Mouse (Mus musculus): ENCODE data around the gene Serpina1b. TPM values are rescaled to one million over a fixed set of nuclear protein-coding genes. Genes with fewer than 3 reads are reported as not detected.
A peak's percentile ranks its signal among the peaks of the same experiment; 100 is the strongest.
"Not testable (repeated sequence)": the region's sequence is repeated elsewhere in the genome, so short reads cannot be mapped to it uniquely, and the experiment has no call there.

Serpina1b gene
- 0.24 and 60.8 TPM in 2 replicates for total RNA-seq (2021)
- long read RNA-seq, transcript Serpina1b-201 (5 exons, 1,394 nt), result major isoform, 3,438 of 3,998 reads
- long read RNA-seq, partial matches to known transcripts, result 486 of 3,998 reads
- long read RNA-seq, other reads (novel, unspliced or antisense), result 73 of 3,998 reads

DNA sequence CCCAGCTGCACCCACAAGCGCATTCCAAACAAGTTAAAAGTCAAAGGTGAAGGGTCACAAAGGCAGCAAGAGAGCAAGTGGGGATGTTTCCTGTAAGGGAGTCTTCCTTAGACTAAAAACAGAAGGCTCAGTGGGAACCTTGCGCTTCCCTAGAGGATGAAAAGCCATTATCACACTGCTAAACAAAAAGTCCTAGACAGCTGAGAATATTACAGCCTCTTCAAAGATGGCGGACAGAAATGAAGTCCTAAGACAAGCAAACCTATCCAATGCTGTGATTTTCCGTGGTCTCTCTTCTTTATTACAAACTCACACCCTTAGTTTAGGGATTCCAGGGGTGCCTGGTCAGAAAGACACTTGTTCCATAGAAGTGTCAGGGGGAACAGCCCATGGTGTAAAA, at the start of gene Serpina1b:
TSS of gene Serpina1b (minus strand) at position 101 of the 400 bp plus-strand sequence.
- not testable (repeated sequence) for DNase-seq

DNA sequence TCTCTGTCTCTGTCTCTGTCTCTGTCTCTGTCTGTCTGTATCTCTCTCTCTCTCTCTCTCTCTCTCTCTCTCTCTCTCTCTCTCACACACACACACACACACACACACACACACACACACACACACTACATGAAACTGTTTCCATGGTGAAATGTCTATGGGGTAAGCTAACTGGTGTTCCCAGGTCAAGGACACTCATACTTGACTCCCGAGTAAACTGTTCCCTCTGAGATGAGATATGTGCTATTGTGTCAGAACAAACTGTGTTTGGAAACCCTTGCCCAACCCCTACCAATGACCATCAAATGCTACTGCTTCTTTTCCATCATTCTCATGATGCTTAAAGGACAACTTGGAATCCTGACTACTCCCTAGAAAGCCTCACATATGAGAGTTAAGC, 36.7 kb upstream of the Serpina1b start:
- DNase-seq, result not testable (repeated sequence)

DNA sequence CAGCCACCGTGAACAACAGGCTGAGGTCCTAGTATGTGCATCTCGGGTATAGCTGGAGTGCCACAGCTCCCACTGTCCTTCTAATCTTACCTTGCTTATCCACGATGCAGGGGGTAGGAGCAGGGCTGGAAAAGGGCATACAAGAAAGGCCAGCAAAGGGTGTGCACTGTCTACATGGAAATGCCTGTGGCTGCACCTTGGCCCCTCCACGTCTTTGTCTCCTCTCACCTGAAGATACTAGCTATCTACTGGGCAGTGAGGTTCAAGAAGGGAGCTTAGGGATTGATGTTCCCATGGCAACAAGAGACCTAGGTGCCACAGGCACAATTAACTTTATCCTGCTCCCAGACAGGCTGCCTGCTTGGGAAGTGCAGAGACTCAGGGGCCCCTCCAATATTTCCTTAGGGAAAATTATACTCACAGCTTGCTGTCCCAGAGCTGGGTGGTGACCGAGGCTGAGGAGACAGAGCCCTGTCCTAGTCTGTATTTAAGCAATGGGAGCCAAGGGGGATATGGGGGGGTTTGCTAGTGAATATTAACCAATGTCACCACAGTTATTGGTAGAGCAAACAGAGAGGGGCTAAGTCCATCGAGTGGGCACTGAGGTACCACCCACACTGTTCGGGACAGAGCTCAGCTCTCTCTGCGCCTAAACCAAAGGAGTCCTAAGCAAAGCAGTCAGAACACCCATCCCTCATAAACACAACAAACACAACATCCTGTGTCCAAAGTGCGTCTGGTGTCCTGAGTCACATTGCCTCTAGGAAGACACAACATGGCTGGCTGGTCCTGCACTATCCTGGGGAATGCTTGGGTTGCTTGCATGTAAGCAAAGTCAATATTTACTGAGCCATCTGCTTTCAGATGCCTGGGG, 33.2 kb upstream of the Serpina1b start, which contains the start of gene Serpina1a:
TSS of gene Serpina1a (minus strand) at position 462 of the 874 bp plus-strand sequence.
- DNase-seq, result not testable (repeated sequence)

DNA sequence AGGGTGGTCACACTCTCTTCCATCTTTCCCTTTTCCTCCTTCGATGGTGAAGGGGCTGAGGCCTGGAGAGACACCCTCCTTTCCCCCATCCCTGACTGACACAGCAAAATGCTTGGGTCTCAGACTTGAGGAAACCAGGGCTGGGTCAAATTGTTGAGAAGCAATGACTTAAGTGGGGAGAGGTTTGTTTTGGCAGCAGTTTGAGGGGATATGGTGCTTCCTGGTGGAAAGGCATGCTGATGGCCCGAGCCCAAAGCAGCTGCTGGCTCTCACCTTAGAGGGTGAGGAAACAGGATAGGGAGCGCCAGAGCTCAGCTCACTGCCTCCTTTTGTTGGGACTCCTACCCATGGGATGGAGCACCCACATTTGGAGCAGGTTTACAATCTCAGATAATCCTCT, 30.8 kb upstream of the Serpina1b start:
- no peak for DNase-seq

DNA sequence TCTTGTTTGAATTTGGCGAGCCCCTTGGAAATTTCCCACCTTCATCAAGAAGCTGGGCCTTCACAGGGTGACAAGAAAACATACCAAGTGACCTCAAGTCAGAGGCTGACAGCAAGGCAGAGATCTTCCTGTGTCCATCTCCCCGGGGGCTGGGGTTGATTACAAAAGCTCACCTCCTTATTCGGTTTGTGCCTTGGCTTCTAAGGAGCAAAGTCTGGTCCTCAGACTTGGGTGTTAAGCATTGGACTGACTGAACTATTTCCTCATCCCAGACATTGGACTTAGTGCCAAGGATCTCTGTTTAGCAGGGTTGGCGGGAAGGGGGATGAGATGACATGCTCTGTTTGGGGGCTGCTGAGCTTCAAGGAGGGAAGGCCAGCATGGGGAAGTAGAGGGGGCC, 30.4 kb upstream of the Serpina1b start:
- DNase-seq, result not testable (repeated sequence)

DNA sequence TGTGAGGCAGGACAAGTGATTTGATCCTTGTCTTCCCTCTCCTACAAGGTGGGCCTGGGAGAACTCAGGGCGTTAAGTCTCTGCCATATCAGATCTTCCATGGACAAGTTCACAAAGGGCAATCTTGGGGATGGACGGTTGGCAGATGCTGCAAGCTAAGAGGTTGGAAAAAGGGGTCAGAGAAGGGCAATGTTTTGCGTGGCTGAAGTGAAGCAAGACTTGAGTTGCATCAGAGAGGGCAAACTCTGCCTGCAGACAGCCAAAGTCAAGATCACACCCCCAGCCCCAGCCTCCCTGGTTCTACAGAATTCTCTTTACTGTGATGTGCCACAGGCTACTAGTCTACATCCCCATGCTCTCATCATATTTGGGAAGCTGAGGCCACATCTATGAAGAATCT, 29.4 kb upstream of the Serpina1b start:
- not testable (repeated sequence) for DNase-seq

DNA sequence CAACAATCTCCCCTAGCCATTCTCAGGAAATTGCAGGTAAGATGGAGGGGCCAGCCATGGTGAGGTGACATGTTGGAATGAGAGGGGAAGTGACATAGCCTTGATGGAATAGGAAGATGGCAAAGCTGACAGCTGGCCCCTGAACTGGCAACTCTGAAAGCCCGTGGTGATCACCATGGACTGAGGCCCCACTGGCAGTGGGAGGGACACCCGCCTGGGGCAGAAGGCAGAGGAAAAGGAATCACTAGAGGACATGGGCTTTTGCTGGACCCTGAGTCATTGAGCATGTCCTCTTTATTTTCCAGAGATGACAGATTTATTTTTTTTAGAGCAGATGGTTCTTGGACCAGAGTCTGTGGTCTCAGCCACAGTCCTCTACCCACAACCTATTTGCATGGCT, 22.9 kb upstream of the Serpina1b start:
- not testable (repeated sequence) for DNase-seq

DNA sequence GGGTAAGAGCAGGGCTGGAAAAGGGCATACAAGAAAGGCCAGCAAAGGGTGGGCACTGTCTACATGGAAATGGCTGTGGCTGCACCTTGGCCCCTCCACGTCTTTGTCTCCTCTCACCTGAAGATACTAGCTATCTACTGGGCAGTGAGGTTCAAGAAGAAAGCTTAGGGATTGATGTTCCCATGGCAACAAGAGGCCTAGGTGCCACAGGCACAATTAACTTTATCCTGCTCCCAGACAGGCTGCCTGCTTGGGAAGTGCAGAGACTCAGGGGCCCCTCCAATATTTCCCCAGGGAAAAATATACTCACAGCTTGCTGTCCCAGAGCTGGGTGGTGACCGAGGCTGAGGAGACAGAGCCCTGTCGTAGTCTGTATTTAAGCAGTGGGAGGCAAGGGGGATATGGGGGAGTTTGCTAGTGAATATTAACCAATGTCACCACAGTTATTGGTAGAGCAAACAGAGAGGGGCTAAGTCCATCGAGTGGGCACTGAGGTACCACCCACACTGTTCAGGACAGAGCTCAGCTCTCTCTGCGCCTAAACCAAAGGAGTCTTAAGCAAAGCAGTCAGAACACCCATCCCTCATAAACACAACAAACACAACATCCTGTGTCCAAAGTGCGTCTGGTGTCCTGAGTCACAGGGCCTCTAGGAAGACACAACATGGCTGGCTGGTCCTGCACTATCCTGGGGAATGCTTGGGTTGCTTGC, 2.4 kb downstream of the Serpina1b start:
- DNase-seq, result not testable (repeated sequence)

DNA sequence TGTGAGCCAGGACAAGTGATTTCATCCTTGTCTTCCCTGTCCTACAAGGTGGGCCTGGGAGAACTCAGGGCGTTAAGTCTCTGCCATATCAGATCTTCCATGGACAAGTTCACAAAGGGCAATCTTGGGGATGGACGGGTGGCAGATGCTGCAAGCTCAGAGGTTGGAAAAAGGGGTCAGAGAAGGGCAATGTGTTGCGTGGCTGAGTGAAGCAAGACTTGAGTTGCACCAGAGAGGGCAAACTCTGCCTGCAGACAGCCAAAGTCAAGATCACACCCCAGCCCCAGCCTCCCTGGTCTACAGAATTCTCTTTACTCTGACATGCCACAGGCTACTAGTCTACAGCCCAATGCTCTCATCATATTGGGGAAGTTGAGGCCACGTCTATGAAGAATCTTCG, 6.3 kb downstream of the Serpina1b start:
- DNase-seq, result peak; percentile 24

DNA sequence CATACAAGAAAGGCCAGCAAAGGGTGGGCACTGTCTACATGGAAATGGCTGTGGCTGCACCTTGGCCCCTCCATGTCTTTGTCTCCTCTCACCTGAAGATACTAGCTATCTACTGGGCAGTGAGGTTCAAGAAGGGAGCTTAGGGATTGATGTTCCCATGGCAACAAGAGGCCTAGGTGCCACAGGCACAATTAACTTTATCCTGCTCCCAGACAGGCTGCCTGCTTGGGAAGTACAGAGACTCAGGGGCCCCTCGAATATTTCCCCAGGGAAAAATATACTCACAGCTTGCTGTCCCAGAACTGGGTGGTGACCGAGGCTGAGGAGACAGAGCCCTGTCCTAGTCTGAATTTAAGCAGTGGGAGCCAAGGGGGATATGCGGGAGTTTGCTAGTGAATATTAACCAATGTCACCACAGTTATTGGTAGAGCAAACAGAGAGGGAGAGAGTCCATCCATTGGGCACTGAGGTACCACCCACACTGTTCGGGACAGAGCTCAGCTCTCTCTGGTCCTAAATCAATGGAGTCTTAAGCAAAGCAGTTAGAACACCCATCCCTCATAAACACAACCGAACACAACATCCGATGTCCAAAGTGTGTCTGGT, 56.8 kb downstream of the Serpina1b start, which contains the start of gene Serpina1d:
TSS of gene Serpina1d (minus strand) at position 347 of the 606 bp plus-strand sequence.
- DNase-seq, result not testable (repeated sequence)

DNA sequence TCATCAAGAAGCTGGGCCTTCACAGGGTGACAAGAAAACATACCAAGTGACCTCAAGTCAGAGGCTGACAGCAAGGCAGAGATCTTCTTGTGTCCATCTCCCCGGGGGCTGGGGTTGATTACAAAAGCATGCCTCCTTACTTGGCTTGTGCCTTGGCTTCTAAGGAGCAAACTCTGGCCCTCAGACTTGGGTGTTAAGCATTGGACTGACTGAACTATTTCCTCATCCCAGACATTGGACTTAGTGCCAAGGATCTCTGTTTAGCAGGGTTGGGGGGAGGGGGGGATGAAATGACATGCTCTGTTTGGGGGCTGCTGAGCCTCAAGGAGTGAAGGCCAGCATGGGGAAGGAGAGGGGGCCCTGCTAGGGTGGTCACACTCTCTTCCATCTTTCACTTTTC, 59.6 kb downstream of the Serpina1b start:
- DNase-seq, result not testable (repeated sequence)

DNA sequence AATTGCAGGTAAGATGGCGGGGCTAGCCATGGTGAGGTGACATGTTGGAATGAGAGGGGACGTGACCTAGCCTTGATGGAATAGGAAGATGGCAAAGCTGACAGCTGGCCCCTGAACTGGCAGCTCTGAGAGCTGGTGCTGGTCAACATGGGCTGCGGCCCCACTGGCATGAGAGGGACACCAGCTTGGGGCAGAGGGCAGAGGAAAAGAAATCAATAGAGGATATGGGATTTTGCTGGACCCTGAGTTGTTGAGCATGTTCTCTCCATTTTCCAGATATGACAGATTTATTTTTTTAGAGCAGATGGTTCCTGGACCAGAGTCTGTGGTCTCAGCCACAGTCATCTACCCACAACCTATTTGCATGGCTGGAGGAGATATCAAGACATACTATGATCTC, 67.1 kb downstream of the Serpina1b start:
- DNase-seq, result not testable (repeated sequence)

DNA sequence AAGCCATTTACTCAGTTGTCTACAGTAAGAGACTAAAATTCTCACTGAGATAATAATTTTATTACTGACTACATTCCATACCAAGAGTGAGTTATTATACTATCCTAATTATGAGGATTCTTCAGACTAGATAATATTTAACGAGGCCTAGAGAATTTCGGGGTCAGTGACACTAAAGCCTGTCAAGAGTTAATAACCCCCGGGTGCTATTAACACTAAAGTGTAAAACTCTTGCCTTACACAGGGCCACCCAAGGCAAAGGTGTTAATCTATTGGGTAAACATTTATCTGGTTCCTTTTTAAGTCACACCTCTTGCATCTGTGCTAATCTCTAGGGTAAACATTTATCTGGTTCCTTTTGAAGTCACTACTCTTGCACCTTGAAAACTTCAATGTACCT, 69.9 kb downstream of the Serpina1b start:
- DNase-seq, result not testable (repeated sequence)

DNA sequence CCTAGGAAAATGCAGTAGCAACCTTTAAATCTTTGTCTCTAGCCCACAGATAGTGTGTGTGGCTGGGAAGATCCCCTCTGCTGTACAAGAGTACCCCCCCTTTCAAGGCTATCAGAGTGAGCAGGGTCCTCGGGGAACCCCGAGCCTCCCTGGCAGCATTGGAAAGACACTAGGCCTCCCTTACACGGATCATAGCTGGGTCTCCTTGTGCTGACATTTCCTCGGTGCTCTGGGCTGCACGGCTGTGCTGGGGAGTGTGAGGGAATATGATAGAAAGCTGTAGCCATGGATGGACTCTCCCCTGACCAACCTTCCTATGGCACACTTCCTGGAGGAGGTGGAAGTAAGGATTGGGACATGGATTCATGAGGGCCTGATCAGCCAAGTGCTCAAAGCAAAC, 84.2 kb downstream of the Serpina1b start:
- not testable (repeated sequence) for DNase-seq

DNA sequence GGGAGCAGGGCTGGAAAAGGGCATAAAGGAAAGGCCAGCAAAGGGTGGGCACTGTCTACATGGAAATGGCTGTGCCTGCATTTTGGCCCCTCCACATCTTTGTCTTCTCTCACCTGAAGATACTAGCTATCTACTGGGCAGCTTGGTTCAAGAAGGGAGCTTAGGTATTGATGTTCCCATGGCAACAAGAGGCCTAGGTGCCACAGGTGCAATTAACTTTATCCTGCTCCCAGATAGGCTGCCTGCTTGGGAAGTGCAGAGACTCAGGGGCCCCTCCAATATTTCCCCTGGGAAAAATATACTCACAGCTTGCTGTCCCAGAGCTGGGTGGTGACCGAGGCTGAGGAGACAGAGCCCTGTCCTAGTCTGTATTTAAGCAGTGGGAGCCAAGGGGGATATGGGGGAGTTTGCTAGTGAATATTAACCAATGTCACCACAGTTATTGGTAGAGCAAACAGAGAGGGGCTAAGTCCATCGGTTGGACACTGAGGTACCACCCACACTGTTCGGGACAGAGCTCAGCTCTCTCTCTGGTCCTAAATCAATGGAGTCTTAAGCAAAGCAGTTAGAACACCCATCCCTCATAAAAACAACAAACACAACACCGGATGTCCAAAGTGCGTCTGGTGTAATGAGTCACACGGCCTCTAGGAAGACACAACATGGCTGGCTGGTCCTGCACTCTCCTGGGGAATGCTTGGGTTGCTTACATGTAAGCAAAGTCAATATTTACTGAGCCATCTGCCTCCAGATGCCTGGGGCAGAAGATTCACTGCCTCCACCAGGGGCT, 92.2 kb downstream of the Serpina1b start:
- not testable (repeated sequence) for DNase-seq

DNA sequence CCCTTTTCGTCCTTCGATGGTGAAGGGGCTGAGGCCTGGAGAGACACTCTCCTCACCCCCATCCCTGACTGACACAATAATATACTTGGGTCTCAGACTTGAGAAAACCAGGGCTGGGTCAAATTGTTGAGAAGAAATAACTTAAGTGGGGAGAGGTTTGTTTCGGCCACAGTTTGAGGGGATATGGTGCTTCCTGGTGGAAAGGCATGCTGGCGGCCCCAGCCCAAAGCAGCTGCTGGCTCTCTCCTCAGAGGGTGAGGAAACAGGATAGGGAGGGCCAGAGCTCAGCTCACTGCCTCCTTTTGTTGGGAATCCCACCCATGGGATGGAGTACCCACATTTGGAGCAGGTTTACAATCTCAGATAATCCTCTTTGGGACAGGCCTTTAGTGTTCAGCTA, 94.6 kb downstream of the Serpina1b start:
- DNase-seq, result not testable (repeated sequence)

DNA sequence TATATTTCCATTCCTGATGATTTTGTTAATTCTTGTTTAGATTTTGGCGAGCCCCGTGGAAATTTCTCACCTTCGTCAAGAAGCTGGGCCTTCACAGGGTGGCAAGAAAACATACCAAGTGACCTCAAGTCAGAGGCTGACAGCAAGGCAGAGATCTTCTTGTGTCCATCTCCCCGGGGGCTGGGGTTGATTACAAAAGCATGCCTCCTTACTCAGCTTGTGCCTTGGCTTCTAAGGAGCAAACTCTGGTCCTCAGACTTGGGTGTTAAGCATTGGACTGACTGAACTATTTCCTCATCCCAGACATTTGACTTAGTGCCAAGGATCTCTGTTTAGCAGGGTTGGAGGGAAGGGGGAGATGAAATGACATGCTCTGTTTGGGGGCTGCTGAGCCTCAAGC, 95.1 kb downstream of the Serpina1b start:
- not testable (repeated sequence) for DNase-seq

DNA sequence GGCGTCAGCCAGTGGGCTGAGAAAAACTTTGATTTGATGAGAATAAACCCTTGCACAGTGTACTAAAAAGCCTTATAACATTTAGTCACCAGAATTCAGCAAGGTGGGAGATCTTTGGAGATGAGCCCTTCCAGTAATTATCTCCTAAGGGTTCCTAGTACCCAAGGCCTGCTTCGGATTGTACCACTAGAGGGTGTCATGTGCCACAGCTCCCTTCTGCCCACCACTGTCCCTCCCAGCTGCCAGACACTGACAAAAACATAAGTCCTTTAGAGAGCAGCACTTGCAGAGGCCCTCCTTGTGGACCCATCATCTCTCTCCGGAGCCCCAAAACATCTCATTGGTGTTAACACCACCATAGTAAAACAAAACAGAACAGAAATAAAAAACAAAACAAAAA, 118.6 kb downstream of the Serpina1b start:
- peak; percentile 46 for DNase-seq

DNA sequence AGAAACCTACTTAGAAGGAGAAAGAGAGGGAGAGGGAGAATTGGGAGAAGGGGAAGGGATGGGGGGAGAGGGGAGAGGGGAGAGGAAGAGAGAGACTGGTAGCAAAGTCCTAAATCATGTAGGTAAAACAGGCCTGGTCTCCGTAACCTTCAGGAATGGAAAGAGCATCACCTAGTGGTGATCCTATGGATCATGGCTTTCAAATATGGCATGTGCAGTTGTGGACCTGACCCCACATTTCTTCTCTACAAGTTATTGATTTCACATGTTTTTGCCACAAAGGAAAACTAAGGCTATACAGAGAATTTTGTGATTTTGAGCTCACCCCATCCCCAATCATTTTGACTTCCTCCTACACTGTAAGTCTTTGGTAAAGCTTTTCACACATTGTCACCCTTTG, 119.8 kb downstream of the Serpina1b start:
- DNase-seq, result no peak

DNA sequence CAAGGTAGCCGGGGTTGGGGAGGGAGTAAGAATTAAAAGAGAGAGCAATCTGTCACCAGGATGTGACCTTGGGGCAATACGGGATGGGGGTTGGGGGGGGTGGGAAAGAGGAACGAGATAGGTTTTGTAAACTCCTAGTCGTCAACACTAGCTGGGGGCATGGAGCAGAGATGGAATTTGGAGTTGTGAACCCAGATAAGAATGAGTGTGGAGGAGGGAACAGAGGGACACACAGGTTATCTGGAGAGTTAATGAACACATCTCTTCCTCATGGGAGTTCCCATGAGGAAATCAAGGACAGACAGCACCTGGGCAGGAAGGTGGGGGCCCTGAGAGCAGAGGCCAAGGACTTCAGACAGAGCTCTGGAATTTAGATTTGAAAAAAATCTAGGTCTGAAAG, 124.1 kb downstream of the Serpina1b start:
- DNase-seq, result no peak

DNA sequence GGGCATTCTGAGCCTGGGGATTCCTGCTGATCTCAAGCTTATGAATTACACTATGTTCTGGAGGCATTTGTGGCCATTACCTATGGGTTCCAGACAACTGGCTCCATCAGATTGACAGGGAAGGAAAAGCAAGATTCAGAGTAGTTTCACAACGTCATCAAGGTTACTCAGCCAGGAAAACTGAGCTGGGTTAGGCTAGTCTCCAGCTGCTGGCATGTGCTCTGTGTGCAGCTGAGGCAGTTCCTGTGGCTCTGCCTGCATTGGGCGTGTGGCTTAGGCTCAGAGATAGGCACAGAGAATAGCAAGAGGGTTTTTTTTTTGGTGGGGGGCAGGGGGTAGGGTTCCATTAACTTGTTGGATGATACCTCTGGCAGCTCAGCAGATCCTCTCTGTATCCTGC, 124.6 kb downstream of the Serpina1b start:
- DNase-seq, result peak; percentile 15

Data from adrenal gland, postnatal 25 days (tissue).